Mouse (Mus musculus): Measurements from ENCODE around the gene Fat3.

The Fat3 gene

GRCm38 (mm10) chr9:16310855-16311848, 189.9 kb downstream of the Fat3 start:
- no peak for DNase-seq (ENCODE audit: low read depth, low spot score)

DNA sequence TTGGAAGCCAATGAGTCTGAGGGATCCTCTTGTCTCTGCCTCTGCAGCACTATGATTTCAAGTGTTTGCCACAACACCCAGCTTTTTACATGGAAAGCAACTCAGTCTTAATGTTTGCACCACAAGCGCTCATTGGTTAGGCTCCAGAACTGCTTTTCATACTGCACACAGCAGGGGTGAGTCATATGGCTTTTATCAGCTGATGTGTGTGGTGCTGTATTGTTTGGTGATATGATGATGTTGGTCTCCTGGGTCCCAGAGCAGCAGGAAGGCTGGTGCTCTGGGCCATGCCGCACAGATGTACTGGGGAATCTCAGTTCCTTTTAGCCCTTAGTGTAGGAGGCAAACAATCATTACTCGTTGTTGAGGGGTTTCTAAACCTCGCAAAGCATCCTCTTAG, 190.8 kb downstream of the Fat3 start:
- DNase-seq (ENCODE audit: low read depth, low spot score): no peak

GRCm38 (mm10) chr9:16307789-16308188, 193.3 kb downstream of the Fat3 start:
- no peak for DNase-seq (ENCODE audit: low read depth, low spot score)

- DNase-seq (ENCODE audit: low read depth, low spot score): no peak
Observed at GRCm38 (mm10) chr9:16306222-16306621, 194.9 kb downstream of the Fat3 start.

DNA sequence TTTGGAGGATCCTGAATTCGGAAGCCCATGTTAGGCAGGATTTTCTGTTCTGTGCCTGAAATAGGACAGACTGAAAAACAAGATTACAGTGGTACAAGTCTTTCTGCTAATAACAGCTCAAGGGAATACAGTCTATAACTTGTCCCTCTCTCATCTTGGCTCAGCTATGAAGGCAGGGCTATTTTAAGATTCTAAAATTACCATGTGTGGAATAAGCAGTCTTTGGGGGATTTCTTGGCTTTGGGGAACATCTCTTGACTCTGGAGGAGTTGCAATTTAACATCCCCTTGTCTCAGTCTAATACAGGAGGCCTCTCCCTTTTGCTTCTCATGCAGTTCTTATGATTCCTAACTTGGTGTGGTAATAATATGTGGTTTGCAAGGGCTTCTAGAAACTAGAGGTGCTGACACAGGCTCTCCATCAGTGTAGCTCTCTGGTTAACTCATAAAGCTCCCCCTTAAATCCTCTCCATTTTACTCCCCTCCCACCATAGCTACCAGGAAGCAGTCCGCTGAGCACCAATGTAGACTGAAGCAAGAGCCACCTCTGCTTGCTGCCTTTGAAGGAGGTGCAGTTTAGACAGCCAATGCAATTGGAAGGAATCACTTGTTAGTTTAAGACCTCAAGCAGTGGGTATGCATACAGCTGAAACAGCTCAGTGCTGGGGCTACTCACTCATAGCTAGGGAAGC, 195.5 kb downstream of the Fat3 start:
- no peak for DNase-seq (ENCODE audit: low read depth, low spot score)

GRCm38 (mm10) chr9:16304949-16305348, 196.1 kb downstream of the Fat3 start:
- DNase-seq (ENCODE audit: low read depth, low spot score): no peak

DNA sequence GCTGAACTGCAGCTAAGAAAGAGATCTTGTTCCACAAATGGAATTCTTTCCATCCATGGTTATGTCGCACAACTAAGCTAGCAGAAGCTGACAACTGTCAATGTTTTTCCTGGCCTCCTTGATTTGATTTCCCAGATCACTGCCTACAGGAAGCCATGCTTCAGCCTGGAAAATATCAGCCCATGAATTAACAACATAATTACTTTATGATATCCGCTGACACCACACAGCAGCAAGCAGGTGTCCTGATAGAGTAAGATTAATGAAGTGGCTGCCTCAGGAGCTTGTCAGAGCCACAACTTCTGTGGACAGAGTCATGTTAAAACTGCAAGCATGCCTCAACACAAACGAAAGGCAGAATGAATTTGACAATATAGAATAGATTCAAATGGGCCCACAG, 198.6 kb downstream of the Fat3 start:
- no peak for DNase-seq (ENCODE audit: low read depth, low spot score)

GRCm38 (mm10) chr9:16297935-16298334, 203.2 kb downstream of the Fat3 start:
- DNase-seq (ENCODE audit: low read depth, low spot score): no peak

DNA sequence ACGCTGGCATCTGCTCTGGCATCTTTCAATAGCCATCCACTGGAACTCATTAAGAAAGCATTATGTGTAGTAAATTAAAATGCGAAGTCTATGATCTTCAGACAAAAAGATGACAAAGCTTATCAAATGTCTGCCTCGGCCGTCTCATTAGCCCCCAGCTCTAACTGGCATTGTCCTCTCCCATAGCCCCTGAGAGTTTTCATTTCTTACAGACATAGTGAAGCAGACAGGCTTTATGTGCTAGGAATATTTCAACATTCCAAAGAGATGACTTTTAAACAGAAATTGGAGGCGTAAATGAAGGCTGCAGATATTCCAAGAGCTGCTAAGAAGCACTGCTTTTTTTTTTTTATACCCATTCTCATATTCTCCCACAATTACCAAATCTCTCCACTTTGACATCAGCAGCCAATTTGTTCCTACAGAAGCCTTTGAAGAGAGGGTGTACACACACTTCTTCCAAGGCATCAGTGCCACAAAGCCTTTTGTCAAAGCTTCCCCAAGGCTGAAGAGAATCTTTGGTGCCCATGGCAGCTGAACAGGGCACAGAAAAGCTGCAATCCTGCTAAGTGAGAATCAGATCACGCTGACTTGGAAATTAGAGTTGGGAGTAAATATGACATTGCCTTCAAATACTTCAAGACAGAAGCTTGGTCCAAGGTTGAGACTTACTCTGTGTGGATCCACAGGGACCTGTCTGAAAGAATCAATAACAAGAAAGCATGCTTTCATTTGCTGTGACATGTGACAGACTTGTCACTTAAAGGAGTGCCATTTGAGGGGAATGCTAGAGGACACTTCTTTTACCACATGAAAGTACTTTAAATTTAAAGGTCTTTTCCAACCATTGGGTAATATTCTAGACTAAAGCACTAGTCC, 206.9 kb downstream of the Fat3 start:
- DNase-seq (ENCODE audit: low read depth, low spot score): no peak

DNA sequence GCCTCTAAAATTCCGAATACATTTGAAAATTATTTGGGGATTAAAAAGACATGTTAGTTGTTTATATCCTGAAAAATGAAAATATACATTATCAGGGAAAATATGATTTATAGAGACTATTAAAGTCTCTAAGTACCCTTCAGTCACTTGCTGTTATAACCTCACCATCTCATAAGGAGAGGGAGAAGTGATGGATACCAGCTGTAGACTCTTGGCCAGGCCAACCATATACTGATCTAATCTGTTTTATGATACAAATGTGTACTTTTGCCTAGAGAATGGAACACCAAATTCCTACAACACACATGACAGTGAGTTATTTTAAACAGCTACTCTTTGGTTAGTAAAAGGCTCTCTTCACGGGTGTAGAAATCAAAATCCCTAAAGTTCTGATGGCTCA, 208.6 kb downstream of the Fat3 start:
- DNase-seq (ENCODE audit: low read depth, low spot score): no peak

DNA sequence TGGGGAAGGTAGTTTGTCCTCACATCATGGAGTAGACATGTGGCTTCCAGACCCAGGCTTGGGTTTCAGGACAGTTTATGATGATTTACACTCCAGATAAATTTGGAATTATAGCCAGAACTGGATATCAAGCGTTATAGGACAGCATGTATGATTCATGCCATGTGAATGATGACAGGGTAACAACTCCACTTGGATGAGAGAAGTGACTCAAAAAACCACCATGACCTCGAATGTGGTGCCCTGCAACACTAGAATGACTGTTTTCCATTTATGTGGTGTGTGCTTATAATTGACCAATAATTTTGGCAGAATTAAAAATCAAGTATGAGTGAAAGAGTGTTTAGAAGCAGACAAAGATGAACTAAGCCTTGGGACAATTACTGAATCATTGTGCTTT, 210.2 kb downstream of the Fat3 start:
- no peak for DNase-seq (ENCODE audit: low read depth, low spot score)

DNA sequence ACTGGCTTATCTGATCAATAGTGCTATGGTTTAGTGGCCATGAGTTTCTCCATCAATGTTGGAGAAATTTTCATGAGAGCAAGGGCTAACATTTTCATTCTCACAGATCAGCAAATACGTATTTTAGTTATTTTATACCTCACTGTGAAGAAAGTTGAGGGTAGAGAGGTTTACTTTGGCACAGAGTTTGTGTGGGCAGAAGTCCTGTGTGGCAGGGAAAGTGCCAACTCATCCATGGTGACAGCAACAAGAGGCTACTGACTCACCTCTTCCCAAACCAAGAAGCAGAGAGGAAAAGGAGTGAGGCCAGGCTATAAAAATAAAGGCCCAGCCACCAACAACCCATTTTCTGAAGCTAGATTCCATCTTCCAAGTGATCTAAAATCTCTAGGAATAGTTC, 218.1 kb downstream of the Fat3 start:
- DNase-seq (ENCODE audit: low read depth, low spot score): no peak

- no peak for DNase-seq (ENCODE audit: low read depth, low spot score)
Observed at GRCm38 (mm10) chr9:16282291-16282804, 218.7 kb downstream of the Fat3 start.

- no peak for DNase-seq (ENCODE audit: low read depth, low spot score)
Observed at GRCm38 (mm10) chr9:16275589-16275988, 225.5 kb downstream of the Fat3 start.

- no peak for DNase-seq (ENCODE audit: low read depth, low spot score)
Observed at GRCm38 (mm10) chr9:16274130-16274529, 227.0 kb downstream of the Fat3 start.

GRCm38 (mm10) chr9:16272810-16273209, 228.3 kb downstream of the Fat3 start:
- no peak for DNase-seq (ENCODE audit: low read depth, low spot score)

DNA sequence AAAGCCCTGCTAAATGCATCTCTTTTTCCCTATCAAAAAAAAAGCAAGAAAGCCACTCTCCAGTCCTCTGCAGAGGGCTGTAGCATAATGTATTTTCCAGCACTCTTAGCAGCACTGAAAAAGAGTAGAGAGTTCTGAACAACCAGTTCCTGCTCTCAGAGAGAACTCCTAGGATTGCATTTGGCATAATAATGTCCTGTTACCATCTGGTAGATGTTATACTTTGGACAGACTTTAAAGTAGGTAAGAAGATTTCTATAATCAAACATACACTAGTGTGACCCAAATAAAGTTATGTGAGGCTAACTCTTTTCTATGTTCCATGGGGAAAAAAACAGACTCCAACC, 230.3 kb downstream of the Fat3 start:
- DNase-seq (ENCODE audit: low read depth, low spot score): no peak

DNA sequence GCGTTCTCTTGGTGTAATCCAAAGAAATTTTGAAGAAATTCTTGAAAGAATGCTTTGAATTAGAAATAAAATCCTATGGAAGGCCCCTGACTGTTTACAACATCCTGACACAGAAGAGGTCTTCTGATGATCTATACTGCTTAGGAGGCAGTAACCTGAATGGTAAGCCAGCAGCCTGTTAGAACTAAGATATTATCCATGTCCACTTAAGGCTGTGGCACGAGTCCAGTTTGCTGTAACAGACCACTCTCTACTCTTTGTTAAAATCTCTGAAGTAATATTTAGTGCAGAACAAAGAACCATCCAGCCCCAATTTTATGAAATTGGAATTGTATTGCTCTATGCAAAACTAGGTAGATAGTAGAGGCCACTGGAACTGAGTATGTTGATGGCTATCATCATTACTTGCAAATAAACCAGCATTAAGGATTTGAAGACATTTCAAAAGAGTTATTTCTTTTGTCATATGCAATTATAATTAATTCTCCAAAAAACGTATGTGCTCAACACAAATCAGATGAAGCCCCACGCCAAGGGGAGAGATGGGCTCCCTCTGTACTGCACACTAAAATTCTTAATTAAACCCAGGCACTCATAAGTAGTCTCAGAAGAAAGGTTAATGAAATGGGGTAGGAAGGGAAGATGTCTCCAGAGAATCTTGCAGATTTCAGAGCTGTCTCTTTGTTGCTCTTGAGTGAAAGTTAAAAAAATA, 230.9 kb downstream of the Fat3 start:
- no peak for DNase-seq (ENCODE audit: low read depth, low spot score)

DNA sequence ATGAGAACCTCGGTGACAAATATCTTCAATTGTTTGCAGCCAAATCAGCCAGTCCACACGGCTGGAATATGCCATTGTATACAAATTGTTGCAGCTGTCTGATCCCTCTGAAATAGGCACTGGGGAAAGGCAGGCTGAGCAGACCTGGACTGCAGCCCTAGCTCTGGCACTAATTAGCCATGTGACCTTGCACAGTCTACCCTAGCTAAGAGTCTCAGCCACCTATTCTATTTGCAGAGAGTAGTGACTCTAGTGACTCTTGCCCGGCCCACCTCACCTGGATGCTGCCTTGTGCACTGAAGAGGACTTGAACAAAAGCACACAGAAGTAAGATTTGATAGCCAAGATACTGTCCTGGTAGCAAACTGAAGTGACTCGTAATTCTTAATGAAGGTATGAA, 235.6 kb downstream of the Fat3 start:
- DNase-seq (ENCODE audit: low read depth, low spot score): no peak

GRCm38 (mm10) chr9:16257241-16257840, 243.7 kb downstream of the Fat3 start:
- no peak for DNase-seq (ENCODE audit: low read depth, low spot score)

Data from c-Kit-negative CD71-positive TER-119-positive erythroid progenitor cells, embryonic 14.5 days (primary cell).